ENCODE assay signal across 31 mouse cellular contexts in genomic region chr1:144204766-144205165, GRCm38 (mm10). TPM values are rescaled to one million over a fixed set of nuclear protein-coding genes. Genes with fewer than 3 reads are reported as not detected.
A peak's percentile ranks its signal among the peaks of the same experiment; 100 is the strongest.
DNase-seq lines count a peak whose midpoint lies in the region; ATAC-seq and TF ChIP-seq lines count a peak whose summit lies in the region.
"Had no signal": no experiment of that assay in that cellular context is flagged by ENCODE, and none has a peak within 500 bp of the region (broad histone marks: within the 10 kb centered on the region; RNA-seq: fewer than 3 reads in every experiment).

No protein-coding gene starts in this region.

- no peak for TF ChIP-seq CTCF in bone marrow macrophage, adult 2 months (IDR thresholded peaks at IDR 0.05; ENCODE audit: low read depth, low read length)

- peak; percentile 39 for DNase-seq in splenic B cell, adult 2 months (ENCODE audit: low read depth, low spot score)
- DNase-seq in kidney, adult 18-20 months = no peak
- no peak for DNase-seq in right cerebral cortex, postnatal 4 days
- DNase-seq: adrenal gland, adult 8-10 months; adrenal gland, postnatal 14 days; adrenal gland, postnatal 36 days; cerebellum, adult 11 months; cerebellum, adult 18-20 months; cerebellum, adult 8-10 months; cerebellum, adult 9-11 months; cerebellum, postnatal 14 days; cerebellum, postnatal 36 days; embryo, embryonic 11 days had no signal

- no peak overlapping the region for H3K4me3 ChIP-seq in bone marrow macrophage, adult 2 months (ENCODE audit: insufficient read depth, low read length)
- H3K4me3 ChIP-seq in macrophage (ENCODE audit: inconsistent target) = no peak overlapping the region
- H3K4me3 ChIP-seq: embryonic facial prominence, embryonic 13.5 days; embryonic facial prominence, embryonic 15.5 days; erythroblast, embryonic 14.5 days; forebrain, embryonic 10.5 days; forebrain, embryonic 12.5 days had no signal

- peaks cover 33% of the 10 kb centered on the region for H3K4me1 ChIP-seq in bone marrow macrophage, adult 2 months (ENCODE audit: control insufficient read depth, insufficient read depth, low read length)
- H3K4me1 ChIP-seq: embryonic facial prominence, embryonic 13.5 days; embryonic facial prominence, embryonic 15.5 days; forebrain, embryonic 10.5 days; forebrain, embryonic 12.5 days had no signal

- 64% methylated on average over 2 of the region's 2 CpGs for WGBS in macrophage (ENCODE audit: missing documents)

- no peaks in the 10 kb centered on the region for H3K36me3 ChIP-seq in macrophage (ENCODE audit: inconsistent target)
- no peaks in the 10 kb centered on the region for H3K36me3 ChIP-seq in splenic B cell, adult 2 months (ENCODE audit: control insufficient read depth, insufficient read depth, low read length, poor library complexity, severe bottlenecking)
- H3K36me3 ChIP-seq: embryonic facial prominence, embryonic 13.5 days; embryonic facial prominence, embryonic 15.5 days; forebrain, embryonic 10.5 days; forebrain, embryonic 12.5 days; G1E had no signal

- ATAC-seq in megakaryocyte progenitor cell, adult 5-6 weeks (replicated peaks; ENCODE audit: poor library complexity) = no peak
- ATAC-seq: activated CD4-positive, CD25-positive, alpha-beta regulatory T cell, adult 4 months; forebrain, embryonic 14.5 days; forebrain, embryonic 16.5 days; Patski had no signal

- no peaks in the 10 kb centered on the region for H3K27me3 ChIP-seq in splenic B cell, adult 2 months (ENCODE audit: control insufficient read depth, insufficient read depth, low read length, poor library complexity, severe bottlenecking)
- H3K27me3 ChIP-seq: embryonic facial prominence, embryonic 13.5 days; embryonic facial prominence, embryonic 15.5 days; forebrain, embryonic 12.5 days had no signal

- TF ChIP-seq POLR2A in bone marrow macrophage, adult 2 months (IDR thresholded peaks at IDR 0.05; ENCODE audit: borderline replicate concordance, low read depth, low read length) = no peak

- H3K27ac ChIP-seq in bone marrow macrophage, adult 2 months (ENCODE audit: insufficient read depth, low read depth, low read length) = peak overlapping the region; percentile 62
- H3K27ac ChIP-seq in macrophage = peak overlapping the region; percentile 85
- H3K27ac ChIP-seq: embryonic facial prominence, embryonic 13.5 days; embryonic facial prominence, embryonic 15.5 days; forebrain, embryonic 10.5 days; forebrain, embryonic 12.5 days had no signal

- no peaks in the 10 kb centered on the region for H3K79me2 ChIP-seq in macrophage (ENCODE audit: inconsistent target)

RNA-seq across cellular contexts. Expression of gene Rgs13, which starts 27.6 kb away (rescaled TPM):
- not detected in 2 replicates for polyA plus RNA-seq in bone marrow macrophage, adult 2 months (2012; ENCODE audit: insufficient read depth, insufficient read length, missing spikeins)
- not detected for total RNA-seq in macrophage (2018; cell fraction: chromatin; rRNA removed)
- total RNA-seq in macrophage (2018; cell fraction: cytosol; rRNA removed) = not detected
- total RNA-seq in macrophage (2018; cell fraction: nucleus; rRNA removed) = not detected
- polyA plus RNA-seq in macrophage (2018) = not detected in 3 replicates
- total RNA-seq in megakaryocyte progenitor cell, adult 5-6 weeks (2015) = not detected in 2 replicates
- not detected in 2 replicates for total RNA-seq in megakaryocyte progenitor cell, adult 5-6 weeks (2017)
- total RNA-seq: adrenal gland, adult 18-20 months; adrenal gland, adult 8-10 months; adrenal gland, postnatal 14 days; adrenal gland, postnatal 36 days; common myeloid progenitor, adult 5-6 weeks had no signal
- polyA plus RNA-seq: C2C12; erythroblast, embryonic 14.5 days; Patski had no signal

RNA-seq across cellular contexts. Expression of gene Rgs1, which starts 44.3 kb away (rescaled TPM):
- polyA plus RNA-seq in bone marrow macrophage, adult 2 months (2012; ENCODE audit: insufficient read depth, insufficient read length, missing spikeins) = 17.6 and 19.5 TPM in 2 replicates
- 1,000 to 10,000 TPM in 10 of 26 experiments, 100 to 1,000 TPM in 16; 103 to 1,683 (median 774) TPM for total RNA-seq in macrophage (2018; cell fraction: chromatin; rRNA removed)
- 1,000 to 10,000 TPM in 10 of 26 experiments, 100 to 1,000 TPM in 16; 101 to 2,461 (median 791) TPM for total RNA-seq in macrophage (2018; cell fraction: cytosol; rRNA removed)
- total RNA-seq in macrophage (2018; cell fraction: nucleus; rRNA removed) = 1,000 to 10,000 TPM in 14 of 26 experiments, 100 to 1,000 TPM in 12; 145 to 2,115 (median 1,148) TPM
- 91.7 to 459 TPM (median 223 TPM) in 3 replicates for polyA plus RNA-seq in macrophage (2018)
- total RNA-seq in megakaryocyte progenitor cell, adult 5-6 weeks (2015) = 17.1 and 27.9 TPM in 2 replicates
- total RNA-seq in megakaryocyte progenitor cell, adult 5-6 weeks (2017) = 41.7 and 52.1 TPM in 2 replicates
- polyA plus RNA-seq: brain, embryonic 14.5 days; C2C12; embryonic facial prominence, embryonic 11.5 days; forebrain, embryonic 10.5 days; forebrain, embryonic 12.5 days; forebrain, embryonic 14.5 days; forebrain, embryonic 16.5 days; Patski had no signal
